Mouse (Mus musculus): ENCODE data around the gene Rbfox2.

DNA sequence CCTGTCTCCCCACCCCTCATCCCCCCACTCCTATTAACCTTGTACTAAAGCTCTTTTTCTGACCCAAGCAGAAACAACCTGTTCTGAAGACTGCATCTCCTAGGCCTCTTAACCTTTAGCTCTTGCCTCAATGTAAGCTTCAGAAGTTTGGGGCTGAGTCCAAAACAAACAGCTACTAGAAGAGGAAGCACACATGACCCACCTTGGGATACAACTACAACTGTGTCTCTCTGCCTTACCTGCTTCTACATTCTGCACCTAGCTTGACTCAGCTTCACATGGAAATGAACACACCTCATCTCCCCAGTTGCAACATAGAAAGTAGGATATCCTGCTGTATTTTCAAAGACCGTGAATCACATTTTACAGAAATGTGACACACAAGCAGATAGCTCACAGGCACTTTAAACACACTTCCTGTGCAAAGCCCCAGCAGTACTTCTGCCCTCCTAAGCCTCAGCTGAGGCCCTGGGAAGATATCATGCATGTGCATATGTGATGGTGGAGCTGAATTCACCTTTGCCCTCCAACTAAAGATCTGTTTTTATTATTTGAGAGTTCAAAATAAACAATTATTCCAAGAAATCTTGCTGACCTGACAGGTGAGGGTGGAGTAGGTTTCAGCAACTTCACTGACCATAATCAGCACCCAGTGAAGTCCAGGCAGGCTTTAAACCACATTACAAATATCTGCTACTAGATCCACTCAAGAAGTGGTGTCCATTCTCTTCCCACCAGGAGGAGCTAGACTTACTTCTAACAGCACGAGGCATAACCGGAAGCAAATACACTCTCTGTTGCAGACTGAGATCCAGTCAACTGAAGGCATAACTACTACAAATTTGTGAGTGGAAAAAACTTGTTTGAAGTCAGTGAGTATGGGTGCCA lies 29.7 kb downstream of the Rbfox2 start:
- TF ChIP-seq CTCF (IDR thresholded peaks at IDR 0.05; ENCODE audit: low read depth) = peak; percentile 85
- no peak for TF ChIP-seq EP300 (optimal IDR thresholded peaks at IDR 0.05)
